Mouse (Mus musculus): ENCODE measurements around the gene D17H6S53E.

DNA sequence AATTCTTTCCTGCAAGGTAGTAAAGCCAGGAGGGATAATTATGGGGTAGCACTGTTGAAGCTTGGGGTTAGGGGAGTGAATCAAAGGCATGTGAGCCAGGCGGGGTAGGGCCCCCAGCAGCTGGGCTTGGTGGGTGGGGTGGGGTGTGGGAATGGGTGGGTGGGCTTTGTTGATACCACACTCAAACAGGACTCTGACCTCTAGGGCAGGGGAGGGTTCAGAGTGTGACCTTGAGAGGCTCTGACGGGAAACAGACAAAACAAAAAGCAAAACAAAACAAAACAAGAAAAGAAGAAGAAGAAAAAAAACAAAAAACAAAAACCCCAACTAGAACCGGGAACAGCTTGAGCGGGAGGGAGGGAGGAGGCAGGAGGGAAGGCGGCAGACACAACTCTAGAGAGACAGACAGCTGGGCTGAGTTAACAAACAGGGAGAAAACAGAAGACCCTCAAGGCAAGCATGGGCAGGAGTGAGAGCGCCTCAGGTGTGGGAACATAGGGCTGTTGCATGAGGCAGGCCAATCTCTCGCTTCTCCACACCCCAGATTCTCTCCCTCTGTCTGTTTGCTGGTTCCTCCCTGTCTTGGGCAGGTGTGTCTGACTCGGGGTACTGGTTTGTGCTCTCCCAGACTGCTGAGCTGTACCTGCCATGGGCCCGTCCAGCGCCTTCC lies 49.5 kb upstream of the D17H6S53E start, which contains the start of gene Ly6g6e:
- TF ChIP-seq CTCF (IDR thresholded peaks at IDR 0.05; ENCODE audit: control insufficient read depth, insufficient read depth, low read length) (no peak), POLR2A (IDR thresholded peaks at IDR 0.05; ENCODE audit: borderline replicate concordance, control insufficient read depth, low read depth, low read length) (no peak)

Measured in bone marrow, adult 2 months (tissue).